Mouse (Mus musculus) colon, adult 2 months (tissue): ENCODE results near the gene Emc3. TPM values are rescaled to one million over a fixed set of nuclear protein-coding genes. Genes with fewer than 3 reads are reported as not detected.

Source experiments
- polyA plus RNA-seq: library from polyadenylated mRNA; depleted of rRNA; stranded (reverse); fragments of >200 nt; gene quantifications from 2 replicates; pipeline ENCODE4 v1.2.3, GENCODE M21; 2012; rRNA removed

The Emc3 gene
- 31.9 TPM in 2 replicates for polyA plus RNA-seq

DNA sequence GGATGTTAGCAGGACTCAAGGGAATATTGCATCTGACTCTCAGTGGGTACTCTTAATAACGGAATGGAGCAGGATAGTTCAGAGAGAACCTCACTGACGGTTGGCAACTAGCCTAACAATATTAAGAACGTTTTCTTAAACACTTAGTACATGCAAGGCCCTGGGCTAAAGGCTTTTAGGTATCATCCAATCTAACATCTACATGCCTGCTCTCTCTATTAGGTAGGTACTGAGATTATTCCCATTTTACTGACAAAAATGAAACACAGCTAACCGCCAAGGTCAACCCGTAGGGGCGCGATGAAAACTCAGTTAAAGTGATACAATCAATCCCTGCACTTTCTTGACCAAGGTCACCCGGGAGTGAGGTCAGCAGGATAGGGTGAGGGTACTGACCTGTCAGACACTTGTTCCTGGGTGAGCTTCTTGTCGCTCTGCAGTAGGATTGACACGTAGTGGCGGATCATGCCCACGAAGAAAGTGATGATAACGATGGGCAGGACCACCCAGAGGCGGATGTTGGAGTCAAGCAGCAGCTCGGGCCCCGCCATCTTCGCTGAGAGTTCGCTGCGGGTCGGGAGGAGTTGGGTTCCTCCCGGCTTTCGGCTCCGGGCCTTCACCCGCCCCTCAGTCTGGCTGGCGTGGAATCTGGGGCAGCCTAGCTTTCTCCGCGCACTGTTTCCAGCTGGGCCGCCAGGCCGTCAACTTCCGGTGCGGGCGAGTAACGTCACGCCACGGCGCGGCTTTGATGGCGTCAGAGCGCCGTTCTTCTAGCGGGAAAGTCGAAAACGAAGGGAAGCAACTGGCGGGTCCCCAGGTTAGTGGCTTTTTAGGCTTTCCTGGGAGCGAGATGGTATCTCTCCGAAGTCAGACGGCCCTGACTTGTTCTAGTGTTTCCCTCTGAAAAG lies at the start of gene Emc3, which contains the start of gene Fancd2:
TSS of gene Emc3 (minus strand) at position 721 of the 908 bp plus-strand sequence.
TSS of gene Fancd2 (plus strand) at position 751 of the 908 bp plus-strand sequence.

DNA sequence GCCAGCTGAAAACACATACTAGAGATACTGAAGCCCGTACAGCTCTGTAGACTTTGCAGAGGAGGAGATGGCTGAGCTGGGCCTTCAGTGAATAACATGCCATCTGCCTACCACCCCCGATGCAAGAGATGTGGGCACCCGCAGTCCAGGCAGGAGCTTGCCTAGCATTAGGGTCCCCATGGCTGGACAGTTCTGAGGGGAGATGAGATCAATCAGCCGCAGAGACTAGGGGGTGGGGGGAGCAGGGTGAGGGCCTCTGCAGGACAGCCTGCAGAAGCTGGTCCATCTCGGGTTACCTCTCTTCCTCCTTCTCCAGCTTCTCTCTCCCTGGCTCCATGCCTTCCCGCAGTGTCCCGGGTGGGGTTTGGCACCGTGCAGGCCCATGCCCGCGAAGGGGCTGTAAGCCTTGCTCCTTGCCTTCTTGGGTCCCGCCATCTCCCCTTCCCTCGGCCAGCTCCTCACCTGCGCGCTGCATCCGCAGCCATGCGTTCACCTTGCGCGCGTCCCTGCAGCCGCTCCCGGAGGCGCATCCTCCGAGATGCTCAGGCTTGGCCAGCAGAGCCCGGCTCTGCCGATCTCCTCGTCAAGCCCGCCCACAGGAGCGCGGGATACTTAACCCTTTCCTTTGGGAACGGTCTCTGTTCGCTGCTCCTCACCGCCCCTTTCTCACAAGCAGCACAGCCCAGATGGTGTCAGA lies 29.9 kb downstream of the Emc3 start, which contains the start of gene Prrt3:
TSS of gene Prrt3 (minus strand) at position 544 of the 697 bp plus-strand sequence.

DNA sequence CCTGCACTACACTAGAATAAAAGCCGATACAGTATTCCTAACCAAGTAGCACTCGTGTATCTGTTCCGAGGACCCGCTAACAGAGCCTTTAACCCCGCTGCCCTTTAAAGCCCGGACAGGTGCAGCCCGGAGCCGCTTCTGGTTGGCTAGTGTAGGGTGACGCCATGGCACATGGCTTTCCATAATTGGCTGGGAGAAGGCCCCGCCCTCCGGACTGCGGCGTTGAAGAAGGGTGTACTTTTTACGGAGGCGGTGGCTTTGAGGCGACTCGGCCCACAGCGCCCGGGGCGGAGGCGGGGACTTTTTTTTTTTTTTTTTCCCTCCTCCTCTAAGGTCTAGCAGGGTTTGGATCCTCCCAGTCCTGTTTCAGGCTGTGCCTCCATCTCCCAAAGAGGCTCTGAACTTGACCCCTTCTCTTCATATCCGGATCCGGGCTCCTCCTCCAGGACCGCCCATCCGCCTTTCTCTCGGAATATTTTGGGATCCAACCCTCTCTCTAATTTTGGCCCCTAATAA lies 48.3 kb downstream of the Emc3 start, which contains the start of gene Creld1:
TSS of gene Creld1 (plus strand) at position 198 of the 516 bp plus-strand sequence.

DNA sequence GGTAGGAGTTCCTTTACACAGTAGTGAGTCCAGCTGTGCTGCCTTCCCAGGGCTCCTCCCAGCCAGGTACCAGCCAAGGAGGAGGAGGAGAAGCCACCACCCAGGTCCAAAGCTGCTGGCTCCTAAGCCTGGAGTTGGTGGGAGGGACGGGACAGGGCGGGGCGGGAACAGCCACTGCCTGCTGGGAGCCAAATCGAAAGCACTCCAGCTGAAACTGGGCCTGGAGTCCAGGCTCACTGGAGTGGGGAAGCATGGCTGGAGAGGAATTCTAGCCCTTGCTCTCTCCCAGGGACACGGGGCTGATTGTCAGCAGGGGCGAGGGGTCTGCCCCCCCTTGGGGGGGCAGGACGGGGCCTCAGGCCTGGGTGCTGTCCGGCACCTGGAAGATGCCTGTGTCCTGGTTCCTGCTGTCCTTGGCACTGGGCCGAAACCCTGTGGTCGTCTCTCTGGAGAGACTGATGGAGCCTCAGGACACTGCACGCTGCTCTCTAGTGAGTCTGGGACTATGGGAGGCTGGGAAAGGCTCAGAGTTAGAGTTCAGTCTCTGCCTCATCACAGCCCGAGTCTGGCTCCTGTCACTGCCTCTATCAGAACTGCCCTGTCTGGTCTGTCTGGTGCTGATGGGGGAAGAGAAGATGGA lies 60.0 kb downstream of the Emc3 start, which contains the start of gene Il17rc:
TSS of gene Il17rc (plus strand) at position 131 of the 640 bp plus-strand sequence.

Other genes with a start within 250 kb of the Emc3 start
- not detected in 2 replicates for gene Cpne9, start 249.3 kb downstream of the Emc3 start, polyA plus RNA-seq
- gene Brpf1, start 224.5 kb downstream of the Emc3 start, polyA plus RNA-seq, result 18.4 and 20.7 TPM in 2 replicates
- gene Ogg1, start 204.7 kb downstream of the Emc3 start, polyA plus RNA-seq, result 15.0 and 17.0 TPM in 2 replicates
- 51.0 and 52.5 TPM in 2 replicates for gene Camk1, start 187.7 kb downstream of the Emc3 start, polyA plus RNA-seq
- 27.3 and 28.2 TPM in 2 replicates for gene Tada3, start 153.8 kb downstream of the Emc3 start, polyA plus RNA-seq
- 93.9 and 95.9 TPM in 2 replicates for gene Arpc4, start 153.5 kb downstream of the Emc3 start, polyA plus RNA-seq
- 13.7 and 17.6 TPM in 2 replicates for gene Ttll3, start 142.4 kb downstream of the Emc3 start, polyA plus RNA-seq
- gene Rpusd3, start 112.3 kb downstream of the Emc3 start, polyA plus RNA-seq, result 60.5 and 82.9 TPM in 2 replicates
- gene Cidec, start 95.9 kb downstream of the Emc3 start, polyA plus RNA-seq, result 36.2 and 51.7 TPM in 2 replicates
- 40.7 and 52.2 TPM in 2 replicates for gene Jagn1, start 89.1 kb downstream of the Emc3 start, polyA plus RNA-seq
- gene Il17re, start 73.2 kb downstream of the Emc3 start, polyA plus RNA-seq, result 65.1 and 72.6 TPM in 2 replicates
- 362 and 371 TPM in 2 replicates for gene Il17rc, start 60.2 kb downstream of the Emc3 start, polyA plus RNA-seq
- 11.6 and 14.9 TPM in 2 replicates for gene Creld1, start 48.4 kb downstream of the Emc3 start, polyA plus RNA-seq
- 0.12 and 0.23 TPM in 2 replicates for gene Prrt3, start 29.7 kb downstream of the Emc3 start, polyA plus RNA-seq
- gene Fancd2, start within 50 bp of the Emc3 start, polyA plus RNA-seq, result 1.5 and 1.8 TPM in 2 replicates
- not detected in 2 replicates for gene Fancd2os, start 69.1 kb upstream of the Emc3 start, polyA plus RNA-seq
- 78.5 and 91.9 TPM in 2 replicates for gene Brk1, start 73.1 kb upstream of the Emc3 start, polyA plus RNA-seq
- 10.7 and 10.9 TPM in 2 replicates for gene Vhl, start 92.3 kb upstream of the Emc3 start, polyA plus RNA-seq
- gene Irak2, start 106.8 kb upstream of the Emc3 start, polyA plus RNA-seq, result 48.1 and 50.3 TPM in 2 replicates
- gene Tatdn2, start 165.4 kb upstream of the Emc3 start, polyA plus RNA-seq, result 21.7 and 25.6 TPM in 2 replicates
- gene Ghrl, start 188.2 kb upstream of the Emc3 start, polyA plus RNA-seq, result 0.56 and 0.57 TPM in 2 replicates
- 138 and 144 TPM in 2 replicates for gene Sec13, start 209.1 kb upstream of the Emc3 start, polyA plus RNA-seq